Mouse (Mus musculus) liver, adult 2 months (tissue): ENCODE results near the gene Tnpo2.

Source experiments
- CTCF ChIP-seq: fragments of 200-500 bp; IDR thresholded peaks from 2 replicates; pipeline ENCODE4 v1.5.1; 2011; ENCODE audit warnings: low read depth, low read length, control low read depth
- POLR2A ChIP-seq: fragments of 200-500 bp; IDR thresholded peaks from 2 replicates; pipeline ENCODE4 v1.6.1; 2011; ENCODE audit warnings: low read length, control low read depth; ENCODE audit not compliant: insufficient read depth; ENCODE audit errors: extremely low read depth

DNA sequence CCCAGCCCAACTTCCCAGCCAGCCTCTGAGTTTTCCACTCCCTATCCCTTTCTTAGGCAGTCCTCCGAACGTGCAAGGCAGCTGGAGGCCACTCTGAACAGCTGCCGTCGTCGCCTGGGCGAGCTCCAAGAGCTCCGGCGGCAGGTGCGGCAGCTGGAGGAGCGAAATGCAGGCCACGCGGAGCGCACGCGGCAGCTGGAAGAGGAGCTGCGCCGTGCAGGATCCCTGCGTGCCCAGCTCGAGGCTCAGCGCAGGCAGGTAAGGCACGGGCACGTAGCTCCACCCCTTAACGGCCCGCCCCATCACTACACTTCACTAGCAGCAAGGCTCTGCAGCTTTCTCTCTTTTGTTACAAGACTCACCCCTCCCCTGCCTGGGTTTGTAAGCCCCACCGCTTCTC is 41.0 kb upstream of the Tnpo2 start:
- TF ChIP-seq CTCF (no peak), POLR2A (no peak)
